Mouse (Mus musculus): ENCODE data around the gene Ttll3. TPM values are rescaled to one million over a fixed set of nuclear protein-coding genes. Genes with fewer than 3 reads are reported as not detected.

The Ttll3 gene
- polyA plus RNA-seq, 1 experiment from 2014 or later = 1.4 TPM

DNA sequence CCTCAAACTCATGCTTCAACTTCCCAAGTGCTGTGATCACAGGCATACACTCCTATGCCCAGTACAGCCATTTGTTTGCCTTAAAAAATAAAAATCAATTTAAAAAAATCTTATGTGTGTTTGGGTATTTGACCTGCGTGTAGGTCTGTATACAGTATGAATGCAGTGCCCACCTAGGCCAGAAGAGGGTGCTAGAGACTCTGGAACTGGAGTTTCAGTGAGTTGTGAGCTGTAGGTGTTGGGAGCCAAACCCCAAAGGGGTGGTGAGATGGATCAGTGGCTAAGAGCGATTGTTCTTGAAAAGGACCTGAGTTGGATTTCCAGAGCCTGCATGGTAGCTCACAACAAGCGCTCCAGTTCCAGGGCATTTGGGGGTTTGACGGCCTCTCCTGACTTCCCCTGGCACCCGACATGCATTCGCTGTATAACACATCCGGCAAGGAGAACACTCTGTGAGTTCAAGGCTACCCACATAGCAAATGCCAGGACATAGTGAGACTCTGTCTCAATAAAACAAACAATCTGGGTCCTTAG is 52.2 kb downstream of the Ttll3 start:
- H3K27me3 ChIP-seq = no peaks in the 10 kb centered on the region
- H3K4me2 ChIP-seq = no peak overlapping the region
- no peak overlapping the region for H3K27ac ChIP-seq
- WGBS = 55% methylated on average over 7 of the region's 7 CpGs
- H3K4me1 ChIP-seq (replicated peaks) = peaks cover 6% of the 10 kb centered on the region
- H3K9ac ChIP-seq = no peak overlapping the region
- no peaks in the 10 kb centered on the region for H3K9me3 ChIP-seq (replicated peaks)
- H3K36me3 ChIP-seq = 0 out of 2 replicates have a peak, but pooled peaks cover 3% of the 10 kb centered on the region
- no peak overlapping the region for H3K4me3 ChIP-seq
- ATAC-seq (replicated peaks; ENCODE audit: insufficient number of reproducible peaks, insufficient read depth, low FRiP score, low read depth) = no peak

DNA sequence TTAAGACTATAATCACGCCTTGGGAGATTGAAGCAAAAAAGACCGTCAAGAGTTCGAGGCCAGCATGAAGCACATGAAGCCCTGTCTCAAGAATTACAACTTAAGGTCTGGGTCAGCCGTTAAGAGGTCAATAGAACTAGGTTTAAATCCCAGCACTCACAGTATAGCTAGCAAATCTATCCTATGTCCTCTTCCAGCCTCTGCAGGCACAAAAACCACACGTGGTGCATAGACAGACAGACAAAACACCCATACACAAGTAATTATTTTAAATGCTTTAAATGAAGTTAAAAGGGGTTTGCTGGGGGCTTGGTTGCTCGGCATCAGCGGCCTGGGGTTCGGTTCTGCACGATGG is 53.0 kb downstream of the Ttll3 start:
- peaks cover 5% of the 10 kb centered on the region; the same call in 1 of the 2 replicates for H3K36me3 ChIP-seq
- 39% methylated on average over 9 of the region's 9 CpGs for WGBS
- no peaks in the 10 kb centered on the region for H3K27me3 ChIP-seq
- peak overlapping the region; percentile 96 for H3K4me3 ChIP-seq
- no peak for ATAC-seq (replicated peaks; ENCODE audit: insufficient number of reproducible peaks, insufficient read depth, low FRiP score, low read depth)
- H3K9me3 ChIP-seq (replicated peaks) = no peaks in the 10 kb centered on the region
- peak overlapping the region; percentile 95 for H3K9ac ChIP-seq
- H3K4me2 ChIP-seq = peak overlapping the region; percentile 80
- peaks cover 6% of the 10 kb centered on the region for H3K4me1 ChIP-seq (replicated peaks)
- peak overlapping the region; percentile 61 for H3K27ac ChIP-seq

DNA sequence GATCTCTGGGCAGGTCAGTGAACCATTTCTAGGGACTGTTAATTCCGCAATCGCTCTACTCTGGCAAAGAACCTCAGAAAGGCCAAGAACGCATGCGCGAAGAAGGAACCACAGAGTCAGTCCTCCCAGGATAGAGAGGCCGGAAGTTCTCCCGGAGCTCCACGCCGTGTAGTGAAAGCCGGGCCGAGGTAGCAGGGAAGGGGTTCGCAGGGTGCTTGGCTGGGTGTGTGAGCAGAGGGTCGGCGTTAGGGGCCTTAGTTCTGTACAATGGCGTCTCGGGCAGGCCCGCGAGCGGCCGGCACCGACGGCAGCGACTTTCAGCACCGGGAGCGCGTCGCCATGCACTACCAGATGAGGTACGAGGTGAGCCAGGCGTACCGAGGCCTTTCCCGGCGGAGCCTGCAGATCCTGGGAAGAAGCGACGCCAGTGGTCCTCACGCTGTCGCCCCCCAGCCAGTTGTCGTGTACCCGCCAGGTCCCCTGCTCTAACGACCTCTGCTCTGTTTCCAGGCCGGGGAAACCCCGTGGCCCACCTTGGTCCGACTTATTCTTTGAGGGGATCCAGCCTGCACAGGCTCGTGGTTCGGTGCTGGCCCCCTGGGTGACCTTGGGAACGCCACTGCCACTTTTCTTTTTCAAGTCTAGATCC is 53.5 kb downstream of the Ttll3 start, which contains the start of gene Jagn1:
Jagn1 (plus strand) TSS at position 128 of the 649 bp plus-strand sequence.
- peak; percentile 88 for ATAC-seq (replicated peaks; ENCODE audit: insufficient number of reproducible peaks, insufficient read depth, low FRiP score, low read depth)
- Histone ChIP-seq H3K9ac (peak within 1 kb of the TSS; percentile 95), H3K4me2 (peak within 1 kb of the TSS; percentile 80), H3K4me1 (replicated peaks) (peaks cover 6% of the 10 kb centered on the region), H3K27ac (peak within 1 kb of the TSS; percentile 61), H3K27me3 (no peaks in the 10 kb centered on the region), H3K9me3 (replicated peaks) (no peaks in the 10 kb centered on the region), H3K4me3 (peak within 1 kb of the TSS; percentile 96), H3K36me3 (peaks cover 10% of the 10 kb centered on the region; the same call in 1 of the 2 replicates)
- WGBS = under 1% methylated on average over 45 of the region's 45 CpGs

DNA sequence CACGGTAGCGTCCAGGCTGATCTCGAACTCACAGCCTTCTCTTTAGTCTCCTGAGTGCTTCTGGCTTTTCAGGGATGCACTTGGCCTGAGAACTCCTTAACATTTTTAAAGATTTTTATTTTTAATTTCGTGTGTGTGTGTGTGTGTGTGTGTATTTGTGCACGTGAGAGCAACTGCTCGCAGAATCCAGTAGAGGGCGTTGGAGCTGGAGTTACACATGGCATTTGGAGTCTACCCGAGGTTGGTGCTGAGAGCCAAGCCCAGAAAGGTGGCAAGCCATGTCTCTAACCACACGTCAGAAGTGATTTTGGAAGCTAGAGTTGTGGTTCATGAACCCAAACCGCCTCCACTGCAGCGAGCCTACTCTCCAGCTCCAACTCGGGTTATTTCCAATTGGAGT is 54.0 kb downstream of the Ttll3 start:
- 44% methylated on average over 12 of the region's 12 CpGs for WGBS
- Histone ChIP-seq H3K36me3 (peaks cover 15% of the 10 kb centered on the region), H3K4me1 (replicated peaks) (peaks cover 6% of the 10 kb centered on the region), H3K9ac (peak overlapping the region; percentile 95), H3K9me3 (replicated peaks) (no peaks in the 10 kb centered on the region), H3K27me3 (no peaks in the 10 kb centered on the region), H3K4me3 (peak overlapping the region; percentile 96), H3K4me2 (peak overlapping the region; percentile 80), H3K27ac (peak overlapping the region; percentile 61; the same call in 1 of the 2 replicates)
- ATAC-seq (replicated peaks; ENCODE audit: insufficient number of reproducible peaks, insufficient read depth, low FRiP score, low read depth) = no peak

DNA sequence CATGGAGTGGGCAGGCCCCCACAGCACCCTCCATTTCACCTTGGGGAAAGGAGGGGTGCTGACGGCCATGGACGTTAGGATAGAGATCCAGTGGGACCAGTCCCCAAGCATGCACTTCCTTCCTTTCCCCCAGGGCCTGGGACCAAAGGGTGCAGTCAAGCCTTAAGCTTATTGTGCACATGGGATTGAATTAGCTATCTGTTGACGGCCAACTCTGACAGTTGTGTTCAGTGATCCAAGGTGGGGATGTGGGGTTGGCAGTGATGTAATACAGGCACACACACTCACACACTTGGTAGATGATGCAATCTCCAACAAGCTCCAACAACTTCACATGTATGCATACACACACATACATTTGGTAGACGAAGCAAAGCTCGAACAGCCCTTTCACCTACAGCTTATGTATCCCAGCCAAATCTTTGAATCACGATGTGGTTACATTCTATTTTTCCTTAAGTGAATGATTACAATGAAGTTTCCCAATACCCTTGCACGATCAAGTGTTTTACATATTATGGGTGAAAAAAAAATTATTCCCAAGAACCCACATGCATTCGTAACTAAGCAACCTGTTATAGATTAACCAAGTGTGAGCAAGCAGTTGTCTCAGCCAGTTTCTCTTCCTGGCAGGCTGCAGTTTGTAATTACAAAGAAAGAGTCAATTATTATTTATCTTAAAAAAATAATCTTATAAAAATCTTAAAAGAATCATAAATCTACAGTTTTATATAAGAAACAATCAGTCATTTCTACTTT is 55.3 kb downstream of the Ttll3 start:
- Histone ChIP-seq H3K4me3 (no peak overlapping the region), H3K36me3 (peaks cover 21% of the 10 kb centered on the region), H3K27ac (no peak overlapping the region), H3K4me2 (no peak overlapping the region), H3K9ac (no peak overlapping the region), H3K4me1 (replicated peaks) (peaks cover 6% of the 10 kb centered on the region), H3K9me3 (replicated peaks) (no peaks in the 10 kb centered on the region), H3K27me3 (no peaks in the 10 kb centered on the region)
- ATAC-seq (replicated peaks; ENCODE audit: insufficient number of reproducible peaks, insufficient read depth, low FRiP score, low read depth) = no peak
- WGBS = 85% methylated on average over 8 of the region's 8 CpGs

DNA sequence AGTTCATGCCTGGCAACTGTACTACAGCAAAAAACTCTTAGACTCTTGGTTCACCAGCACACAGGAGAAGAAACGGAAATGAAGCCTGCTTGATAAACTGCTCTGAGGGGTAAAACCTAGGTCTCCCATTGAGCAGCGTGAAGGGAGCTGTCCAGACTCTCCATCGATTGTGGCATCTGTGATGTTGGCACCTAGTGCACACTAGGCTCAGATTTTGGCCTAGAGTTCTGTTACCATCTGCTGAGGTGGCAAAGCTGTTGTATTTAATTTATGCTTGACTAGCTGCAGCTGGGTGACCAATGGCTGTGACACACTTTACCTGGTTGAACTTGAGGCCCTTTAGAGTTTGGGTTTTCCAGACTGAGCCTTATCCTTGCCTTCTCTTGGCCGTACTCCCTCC is 58.6 kb downstream of the Ttll3 start:
- 91% methylated on average over 4 of the region's 4 CpGs for WGBS
- Histone ChIP-seq H3K27ac (no peak overlapping the region), H3K4me2 (no peak overlapping the region), H3K36me3 (peaks cover 21% of the 10 kb centered on the region), H3K9ac (no peak overlapping the region), H3K4me3 (no peak overlapping the region), H3K9me3 (replicated peaks) (no peaks in the 10 kb centered on the region), H3K27me3 (no peaks in the 10 kb centered on the region), H3K4me1 (replicated peaks) (peaks cover 16% of the 10 kb centered on the region)
- no peak for ATAC-seq (replicated peaks; ENCODE audit: insufficient number of reproducible peaks, insufficient read depth, low FRiP score, low read depth)

DNA sequence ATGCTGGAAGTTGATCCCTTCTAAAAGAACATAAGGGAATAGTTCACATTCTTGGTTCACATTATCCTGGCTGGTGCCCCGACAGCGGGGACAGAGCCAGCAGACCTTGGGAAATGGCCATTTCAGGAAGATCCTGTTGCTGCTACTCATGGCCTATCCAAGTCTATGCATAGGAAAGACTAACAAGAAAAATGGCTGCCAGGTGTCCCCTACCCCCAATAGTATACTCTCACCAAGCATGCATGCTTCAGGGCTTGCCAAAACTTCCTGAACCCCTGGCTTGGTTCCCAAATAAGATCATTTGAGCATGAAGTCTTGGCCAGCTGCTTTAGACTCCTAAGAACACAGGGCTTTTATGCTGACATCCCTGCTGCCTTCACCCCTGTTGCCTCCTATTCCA is 62.8 kb downstream of the Ttll3 start:
- no peaks in the 10 kb centered on the region for H3K27me3 ChIP-seq
- ATAC-seq (replicated peaks; ENCODE audit: insufficient number of reproducible peaks, insufficient read depth, low FRiP score, low read depth) = no peak
- H3K4me3 ChIP-seq = no peak overlapping the region
- H3K9ac ChIP-seq = no peak overlapping the region
- H3K9me3 ChIP-seq (replicated peaks) = no peaks in the 10 kb centered on the region
- H3K4me2 ChIP-seq = no peak overlapping the region
- H3K27ac ChIP-seq = no peak overlapping the region
- WGBS = 53% methylated on average over 2 of the region's 2 CpGs
- H3K4me1 ChIP-seq (replicated peaks) = peaks cover 9% of the 10 kb centered on the region; the same call in 1 of the 2 replicates
- peaks cover 19% of the 10 kb centered on the region for H3K36me3 ChIP-seq

DNA sequence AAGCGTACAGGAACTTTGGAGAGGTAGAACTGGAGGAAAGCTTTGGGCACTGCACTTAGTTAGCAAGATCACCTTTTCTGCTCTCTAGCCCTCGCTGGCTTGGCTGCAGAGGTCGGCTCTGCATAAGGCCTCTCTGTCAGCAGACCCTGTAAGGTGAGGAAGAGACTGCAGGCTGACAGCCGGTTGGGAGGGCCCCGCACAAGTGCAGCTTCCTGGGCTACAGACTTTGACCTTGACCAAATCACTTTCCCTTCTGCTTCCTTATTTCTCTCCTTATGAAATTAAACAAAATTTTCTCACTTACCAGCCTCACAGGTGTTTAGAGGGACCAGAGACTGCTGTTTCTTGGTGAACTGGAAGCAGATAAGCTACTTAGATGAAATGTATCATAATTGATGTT is 65.9 kb downstream of the Ttll3 start:
- Histone ChIP-seq H3K4me2 (no peak overlapping the region), H3K9me3 (replicated peaks) (no peaks in the 10 kb centered on the region), H3K4me3 (no peak overlapping the region), H3K27ac (no peak overlapping the region), H3K36me3 (no peaks in the 10 kb centered on the region), H3K27me3 (no peaks in the 10 kb centered on the region; the same call in 1 of the 2 replicates), H3K4me1 (replicated peaks) (peaks cover 9% of the 10 kb centered on the region; the same call in 1 of the 2 replicates), H3K9ac (no peak overlapping the region)
- 44% methylated on average over 5 of the region's 5 CpGs for WGBS
- no peak for ATAC-seq (replicated peaks; ENCODE audit: insufficient number of reproducible peaks, insufficient read depth, low FRiP score, low read depth)

DNA sequence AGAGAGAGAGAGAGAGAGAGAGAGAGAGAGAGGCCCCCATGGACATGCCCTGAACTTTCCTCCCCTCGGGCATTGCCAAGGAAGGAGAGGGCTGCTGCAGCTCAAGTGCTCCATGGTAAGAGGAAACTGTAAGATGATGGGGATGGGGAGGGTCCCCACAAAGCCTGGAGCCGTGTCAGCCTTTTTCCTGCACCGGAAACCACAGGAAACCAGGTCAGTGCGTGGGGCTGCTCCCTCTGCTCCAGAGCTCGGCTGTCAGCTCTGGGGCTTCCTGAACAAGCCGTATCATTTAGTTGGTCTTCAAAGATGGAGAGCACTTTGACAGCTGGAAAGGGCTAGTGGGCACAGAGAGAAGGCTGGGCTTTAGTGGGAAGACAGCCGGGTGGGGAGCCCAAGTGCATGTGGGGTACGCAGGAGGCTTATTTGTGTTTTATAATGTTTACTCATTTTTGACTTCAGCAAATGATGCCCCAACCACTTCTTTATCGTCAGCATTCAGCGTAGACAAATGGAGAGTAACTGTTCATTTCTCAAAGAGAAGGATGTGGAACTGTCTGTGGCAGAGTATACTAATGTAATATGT is 69.0 kb downstream of the Ttll3 start, which contains the start of gene Il17re:
Il17re (plus strand) TSS at position 533 of the 583 bp plus-strand sequence.
- Histone ChIP-seq H3K9me3 (replicated peaks) (no peaks in the 10 kb centered on the region), H3K4me2 (no peak within 1 kb of the TSS), H3K9ac (no peak within 1 kb of the TSS), H3K27ac (no peak within 1 kb of the TSS), H3K36me3 (no peaks in the 10 kb centered on the region), H3K4me1 (replicated peaks) (no peaks in the 10 kb centered on the region), H3K4me3 (no peak within 1 kb of the TSS), H3K27me3 (no peaks in the 10 kb centered on the region; the same call in 1 of the 2 replicates)
- ATAC-seq (replicated peaks; ENCODE audit: insufficient number of reproducible peaks, insufficient read depth, low FRiP score, low read depth) = no peak
- WGBS = 54% methylated on average over 10 of the region's 10 CpGs

DNA sequence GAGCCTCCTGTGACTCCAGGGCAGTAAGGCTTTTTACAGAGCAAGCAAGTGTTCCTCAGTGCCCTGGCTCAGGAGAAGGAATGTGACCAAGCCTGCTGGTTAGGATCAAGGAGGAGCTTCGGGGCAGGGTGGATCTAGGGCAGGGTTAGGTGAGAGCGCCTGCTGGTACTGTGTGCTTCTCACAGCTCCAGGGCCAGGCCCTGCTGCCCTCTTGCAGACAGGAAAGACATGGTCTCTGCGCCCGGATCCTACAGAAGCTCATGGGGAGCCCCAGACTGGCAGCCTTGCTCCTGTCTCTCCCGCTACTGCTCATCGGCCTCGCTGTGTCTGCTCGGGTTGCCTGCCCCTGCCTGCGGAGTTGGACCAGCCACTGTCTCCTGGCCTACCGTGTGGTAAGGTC is 69.6 kb downstream of the Ttll3 start:
- no peak overlapping the region for H3K4me2 ChIP-seq
- H3K27me3 ChIP-seq = no peaks in the 10 kb centered on the region; the same call in 1 of the 2 replicates
- no peak overlapping the region for H3K9ac ChIP-seq
- no peak overlapping the region for H3K4me3 ChIP-seq
- whole genome bisulfite sequencing = 48% methylated on average over 10 of the region's 10 CpGs
- H3K36me3 ChIP-seq = no peaks in the 10 kb centered on the region
- no peak overlapping the region for H3K27ac ChIP-seq
- no peaks in the 10 kb centered on the region for H3K9me3 ChIP-seq (replicated peaks)
- H3K4me1 ChIP-seq (replicated peaks) = no peaks in the 10 kb centered on the region
- no peak for ATAC-seq (replicated peaks; ENCODE audit: insufficient number of reproducible peaks, insufficient read depth, low FRiP score, low read depth)

DNA sequence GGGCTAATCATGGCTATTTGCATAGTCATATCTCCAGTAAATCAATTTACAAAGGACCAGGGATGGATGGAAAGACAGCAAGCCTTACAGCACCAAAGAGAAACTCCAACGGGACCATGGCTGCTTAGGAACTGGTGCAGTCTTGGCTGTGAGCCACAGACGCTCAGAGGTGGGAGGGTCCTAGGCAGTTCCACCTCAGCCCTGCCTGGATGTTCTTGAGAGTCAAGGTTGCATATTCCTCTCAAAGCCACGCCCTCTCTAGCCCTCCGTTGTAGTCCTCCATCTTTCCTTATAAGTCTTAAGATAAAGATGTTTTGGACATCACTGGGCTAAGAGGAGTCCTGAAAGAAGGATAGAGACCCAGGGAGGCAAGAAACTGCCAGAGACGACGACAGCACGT is 75.0 kb downstream of the Ttll3 start:
- no peaks in the 10 kb centered on the region for H3K27me3 ChIP-seq
- H3K4me2 ChIP-seq = no peak overlapping the region
- no peaks in the 10 kb centered on the region for H3K36me3 ChIP-seq
- no peak for ATAC-seq (replicated peaks; ENCODE audit: insufficient number of reproducible peaks, insufficient read depth, low FRiP score, low read depth)
- H3K9ac ChIP-seq = no peak overlapping the region
- no peak overlapping the region for H3K27ac ChIP-seq
- no peak overlapping the region for H3K4me3 ChIP-seq
- H3K4me1 ChIP-seq (replicated peaks) = peaks cover 3% of the 10 kb centered on the region
- WGBS = 62% methylated on average over 7 of the region's 7 CpGs
- no peaks in the 10 kb centered on the region for H3K9me3 ChIP-seq (replicated peaks)

Measured in heart, embryonic 15.5 days (tissue).